Mouse (Mus musculus) adrenal gland, postnatal 4 days (tissue): Measurements from ENCODE around the gene Dclk3. TPM values are rescaled to one million over a fixed set of nuclear protein-coding genes. Genes with fewer than 3 reads are reported as not detected.

Experiments used
- DNase-seq, 2 experiments: peaks; one replicate each; pipeline ENCODE4 v3.0.0; 2021 to 2022; ENCODE audit warnings: low spot score in 2 of 2, mixed read lengths in 2 of 2
- total RNA-seq, 2 experiments: library from RNA; stranded (reverse); gene quantifications; 2 replicates each; pipeline ENCODE4 v1.2.3; 2021

The Dclk3 gene
- total RNA-seq, 2 experiments from 2014 or later: 1.5 to 3.4 TPM

GRCm38 (mm10) chr9:111435429-111435828 is 3.5 kb upstream of the Dclk3 start:
- no peak for DNase-seq

DNA sequence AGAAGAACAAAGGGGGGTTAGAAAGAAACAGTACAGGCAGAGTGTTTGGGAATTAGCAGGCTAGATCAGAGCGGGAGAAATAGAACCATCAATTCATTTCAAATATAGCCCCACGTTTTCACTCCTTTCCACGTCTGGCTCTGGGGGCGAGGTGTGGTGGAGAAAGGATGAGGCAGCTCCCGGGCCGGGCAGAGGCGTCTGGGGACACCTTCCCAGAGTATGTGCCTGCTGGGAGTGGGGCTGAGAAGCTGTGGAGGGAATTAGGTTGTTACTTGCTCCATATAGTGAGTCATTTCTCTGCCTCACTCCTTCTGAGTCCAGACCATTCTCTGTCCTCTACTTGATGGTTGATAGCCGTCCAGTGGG is 938 bp downstream of the Dclk3 start:
- DNase-seq: no peak

DNA sequence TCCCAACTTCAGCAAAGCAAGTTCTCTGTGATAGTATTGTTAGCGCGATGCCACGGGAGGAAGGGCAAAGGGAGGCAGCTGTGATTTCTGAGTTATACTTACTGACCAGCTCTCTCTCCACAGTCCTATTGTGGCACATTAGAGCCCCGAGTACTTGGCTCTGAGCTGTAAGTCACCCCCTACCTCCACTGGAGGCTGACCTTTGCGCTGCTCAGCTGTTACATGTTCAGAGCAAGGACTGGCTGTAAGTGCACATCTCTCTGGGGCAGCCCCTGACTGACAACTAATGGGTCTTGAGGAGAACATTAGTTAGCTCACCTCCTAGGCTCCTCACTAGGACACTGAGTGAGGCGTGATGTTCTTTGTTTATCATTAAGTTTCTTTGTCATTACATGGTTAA is 1.6 kb downstream of the Dclk3 start:
- DNase-seq: no peak

- no peak for DNase-seq
Observed at GRCm38 (mm10) chr9:111441151-111441550, 2.3 kb downstream of the Dclk3 start.

- DNase-seq: no peak
Observed at GRCm38 (mm10) chr9:111446204-111446603, 7.3 kb downstream of the Dclk3 start.

GRCm38 (mm10) chr9:111448976-111449375 is 10.1 kb downstream of the Dclk3 start:
- no peak for DNase-seq

- DNase-seq: no peak
Observed at GRCm38 (mm10) chr9:111449880-111450279, 11.0 kb downstream of the Dclk3 start.

GRCm38 (mm10) chr9:111450853-111451404 is 12.0 kb downstream of the Dclk3 start:
- no peak for DNase-seq

GRCm38 (mm10) chr9:111453895-111454294 is 15.0 kb downstream of the Dclk3 start:
- no peak for DNase-seq

DNA sequence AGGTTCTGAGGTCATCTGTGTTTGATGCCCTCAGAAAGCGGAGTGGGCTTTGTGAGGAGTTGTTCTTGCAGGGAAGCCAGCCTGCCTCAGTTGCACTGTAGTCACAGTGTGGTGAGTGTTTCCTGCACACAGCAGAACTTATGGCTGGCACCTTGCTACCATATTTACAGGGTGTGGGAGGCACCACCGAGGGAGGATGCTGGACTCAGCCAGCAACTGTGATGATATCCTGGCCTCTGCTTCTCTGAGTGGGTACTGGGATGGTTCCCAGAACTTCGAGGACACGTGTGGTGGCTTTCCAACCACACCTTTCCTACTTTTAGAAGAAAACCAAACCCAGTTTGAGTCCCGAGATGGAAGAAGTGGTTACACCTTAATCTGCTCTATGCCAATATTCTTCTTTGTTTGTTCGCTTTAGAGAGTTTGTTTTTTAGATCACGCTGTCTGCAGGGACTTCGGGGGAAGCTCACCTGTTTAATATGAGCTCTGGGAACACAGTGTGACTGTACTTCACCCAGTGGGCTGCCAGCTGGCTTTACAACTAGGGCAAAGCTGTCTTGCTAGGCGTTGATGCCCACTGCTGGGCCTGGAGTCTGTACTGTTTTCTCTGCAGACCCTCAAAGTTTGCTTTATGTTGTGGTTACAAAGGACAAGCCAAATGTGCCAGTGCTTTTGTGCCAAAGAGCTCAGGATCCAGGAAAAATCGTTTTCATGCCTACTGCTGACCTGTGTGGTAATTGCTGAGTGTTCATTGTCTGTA is 18.5 kb downstream of the Dclk3 start:
- DNase-seq: no peak

GRCm38 (mm10) chr9:111457936-111458310 is 19.0 kb downstream of the Dclk3 start:
- DNase-seq: no peak

- DNase-seq: no peak
Observed at GRCm38 (mm10) chr9:111459466-111459865, 20.6 kb downstream of the Dclk3 start.

DNA sequence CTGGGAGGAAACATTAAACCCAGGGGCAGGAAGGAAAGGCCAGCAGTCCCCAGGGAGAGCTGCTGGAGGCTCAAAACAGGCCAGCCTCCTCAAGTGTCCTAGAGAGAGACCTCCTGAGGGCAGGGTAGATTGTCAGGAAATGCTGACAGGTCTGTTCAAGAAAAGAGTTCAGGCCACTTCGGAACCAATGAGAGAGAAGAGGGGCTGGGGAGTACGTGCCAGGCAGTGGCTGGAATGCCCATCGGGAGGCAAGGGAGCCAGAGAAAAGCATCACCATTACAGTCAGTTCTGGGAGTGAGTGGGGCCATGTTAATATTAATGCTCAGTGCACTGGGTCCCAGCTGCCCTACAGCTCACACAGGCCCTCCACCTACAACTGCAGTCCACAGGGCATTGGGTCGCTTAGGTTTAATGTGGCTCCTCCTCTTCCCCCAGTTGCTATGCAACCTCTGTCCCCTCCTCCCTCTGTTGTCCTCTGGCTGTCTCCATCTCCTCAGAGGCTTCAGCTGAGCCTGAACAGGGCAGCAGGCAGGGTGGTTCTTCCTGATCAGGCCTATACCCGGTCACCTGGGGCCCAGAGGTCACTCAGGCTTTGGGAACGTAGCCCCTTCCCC is 21.4 kb downstream of the Dclk3 start:
- DNase-seq: no peak

DNA sequence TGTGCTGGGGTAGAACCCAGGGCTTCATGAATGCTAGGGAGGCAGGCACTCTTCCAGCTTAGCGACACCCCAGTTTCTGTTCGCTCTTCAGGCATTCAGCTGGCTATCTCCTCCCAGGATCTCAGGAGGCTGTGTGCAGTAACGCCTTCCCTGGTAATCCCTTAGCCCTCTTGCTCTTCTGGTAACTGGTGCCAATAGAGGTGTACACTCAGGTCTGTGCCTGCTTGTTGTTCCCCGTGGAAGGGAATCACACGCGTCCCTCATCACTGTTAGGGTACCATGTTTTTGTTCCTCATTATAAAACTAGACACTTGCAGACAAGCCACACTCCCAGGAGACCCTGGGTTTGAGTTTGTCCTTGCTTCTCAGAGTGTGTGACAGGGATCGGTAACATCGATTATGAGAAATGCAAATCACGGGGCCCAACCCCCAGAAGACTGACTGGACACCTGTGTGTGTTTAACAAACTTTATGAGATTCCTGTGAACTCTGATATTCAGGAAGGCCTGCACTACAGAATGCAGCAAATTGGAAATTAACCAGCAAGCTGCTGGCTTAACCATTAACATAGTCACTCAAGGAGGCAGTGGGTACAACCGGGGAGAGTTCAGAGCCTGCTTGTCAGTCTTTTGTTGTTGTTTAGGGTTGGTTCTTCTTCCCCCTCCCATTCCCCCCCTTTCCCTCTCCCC is 22.7 kb downstream of the Dclk3 start:
- no peak for DNase-seq

- DNase-seq: no peak
Observed at GRCm38 (mm10) chr9:111465666-111466065, 26.8 kb downstream of the Dclk3 start.

DNA sequence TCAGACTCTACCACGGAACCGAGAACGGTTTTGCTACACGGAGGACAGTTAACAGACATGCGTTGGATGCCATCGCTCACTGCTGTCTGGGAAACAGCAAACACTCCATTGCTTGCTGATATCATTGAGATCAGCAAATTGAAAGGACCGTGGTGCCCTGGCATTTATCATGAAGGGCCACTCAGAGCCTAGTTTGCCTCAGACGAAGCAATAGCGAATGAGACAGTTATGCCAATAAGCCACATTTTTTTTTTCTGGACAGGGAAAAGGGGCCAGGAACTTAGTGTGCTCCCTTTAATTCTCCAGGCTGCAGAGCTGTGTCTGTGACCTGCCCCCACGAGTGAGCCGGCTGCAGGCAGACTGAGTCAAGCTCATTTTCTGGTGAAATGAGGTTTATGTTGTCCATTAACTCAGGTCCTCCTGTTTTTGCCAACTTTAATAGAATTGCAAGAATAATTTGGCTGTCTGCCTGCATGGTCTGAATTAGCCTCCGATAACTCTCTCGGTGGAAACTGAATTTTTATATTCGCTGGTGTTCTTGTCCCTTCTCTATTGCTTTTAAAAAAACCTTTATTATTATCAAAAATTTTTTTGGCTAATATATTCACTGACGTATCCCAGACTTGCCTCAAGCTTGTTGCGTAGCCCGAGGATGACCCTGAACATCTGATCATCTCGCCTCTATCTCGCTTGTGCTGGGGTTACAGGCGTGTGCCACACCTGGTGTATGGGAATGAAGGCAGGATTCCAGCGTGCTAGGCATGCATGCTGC is 35.0 kb downstream of the Dclk3 start:
- DNase-seq: no peak

DNA sequence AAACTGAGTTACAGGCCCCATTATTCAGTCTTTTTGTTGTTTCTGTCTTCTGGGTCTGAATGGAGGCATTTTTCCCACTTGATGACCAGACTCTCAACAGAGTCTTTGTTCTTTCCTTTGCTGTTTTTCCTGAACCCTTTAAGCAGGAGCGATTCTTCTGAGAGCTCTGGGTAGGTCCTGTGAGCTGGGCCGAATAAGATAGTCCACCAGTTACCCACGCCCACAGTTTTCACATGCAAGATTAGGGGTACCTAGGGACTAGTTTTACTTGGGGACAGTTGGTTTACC is 35.5 kb downstream of the Dclk3 start:
- no peak for DNase-seq

DNA sequence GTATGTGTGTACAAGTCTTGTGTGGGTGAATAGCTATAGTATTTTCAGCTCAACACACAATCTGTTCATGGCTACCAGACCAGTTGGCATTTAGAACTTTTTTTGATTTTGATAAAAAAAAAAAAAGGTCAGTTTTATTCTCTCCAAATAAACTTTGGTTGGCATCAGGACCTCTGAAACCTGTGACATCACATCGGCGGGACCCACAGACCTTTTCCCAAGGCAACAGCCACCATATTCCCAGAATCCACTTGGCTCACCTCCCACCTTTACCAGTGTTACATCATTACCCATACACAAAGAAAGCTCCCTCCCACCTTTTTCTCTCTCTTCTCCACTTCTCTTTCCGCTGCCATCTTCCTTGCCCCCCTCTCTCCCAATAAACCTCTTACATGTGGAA is 36.4 kb downstream of the Dclk3 start:
- DNase-seq: no peak

DNA sequence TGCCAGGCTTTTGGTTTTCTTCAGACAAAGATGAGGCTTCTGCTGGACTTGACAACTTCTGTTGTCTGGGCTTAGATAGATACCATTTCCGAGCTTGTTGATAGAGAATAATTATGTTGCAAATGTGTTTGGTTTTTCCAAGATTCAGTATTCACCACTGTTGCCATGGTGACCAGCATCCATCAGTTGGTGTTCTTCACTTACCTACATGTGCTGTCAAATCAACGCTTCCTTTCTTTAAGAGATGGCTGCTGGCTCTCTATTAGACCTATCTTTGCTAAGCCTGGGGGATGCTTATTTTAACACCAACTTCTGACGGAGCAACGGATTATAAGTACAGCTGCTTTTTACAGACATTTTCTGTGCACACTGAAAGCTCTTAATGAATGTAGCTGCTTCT is 37.1 kb downstream of the Dclk3 start:
- no peak for DNase-seq

- no peak for DNase-seq
Observed at GRCm38 (mm10) chr9:111476479-111477016, 37.7 kb downstream of the Dclk3 start.

DNA sequence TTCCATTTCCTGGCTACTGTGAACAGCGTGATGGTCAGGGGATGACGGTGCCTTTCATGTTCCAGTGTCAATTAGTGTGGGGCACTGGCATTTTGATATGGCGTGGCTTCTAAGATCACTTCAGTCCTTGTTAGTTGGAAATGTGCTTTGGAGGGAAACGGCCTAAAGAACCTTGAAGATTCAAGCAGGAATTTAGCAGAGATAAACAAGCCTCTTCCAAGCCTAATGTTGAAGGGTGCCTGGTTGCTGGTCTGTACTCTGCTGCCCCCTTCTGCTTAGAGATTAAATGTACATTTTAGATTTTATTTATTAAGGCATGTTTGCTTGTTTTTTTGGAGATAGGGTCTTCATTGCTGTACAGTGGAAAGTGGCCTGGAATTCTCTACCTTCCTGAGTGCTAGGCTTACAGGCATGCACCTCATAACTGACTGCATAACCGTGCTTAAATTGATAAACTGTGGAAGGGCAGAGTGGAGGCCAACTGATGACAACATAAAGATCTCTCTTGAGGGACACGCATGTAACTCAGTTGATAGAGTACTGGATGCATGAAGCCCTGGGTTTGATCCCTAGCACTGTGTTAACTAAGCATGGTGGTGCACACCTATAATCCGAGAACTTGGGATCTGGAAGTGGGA is 40.1 kb downstream of the Dclk3 start:
- no peak for DNase-seq
